Mouse (Mus musculus): ENCODE measurements around the gene F8.

DNA sequence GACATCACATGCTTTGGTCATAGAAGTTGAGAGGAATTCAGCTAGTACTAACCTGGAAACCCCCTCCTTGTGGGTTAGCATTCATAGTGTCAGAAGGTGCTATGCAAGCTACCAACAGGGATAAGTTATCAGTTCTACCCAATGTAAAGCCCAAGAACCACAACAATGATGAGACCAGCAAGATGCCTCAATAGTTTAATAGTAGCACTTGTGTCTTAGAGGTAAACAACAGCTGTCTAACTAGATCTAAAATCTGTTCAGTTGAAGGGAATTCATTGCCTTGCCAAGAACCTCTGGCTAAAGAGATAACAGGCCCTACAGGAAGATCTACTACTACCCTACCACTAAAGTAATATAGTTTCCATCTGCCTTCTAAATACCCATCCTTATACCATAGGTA, 5.6 kb downstream of the F8 start:
- no peak for TF ChIP-seq POLR2A (IDR thresholded peaks at IDR 0.05; ENCODE audit: low read depth, low read length)
- TF ChIP-seq CTCF (IDR thresholded peaks at IDR 0.05; ENCODE audit: extremely low read depth, insufficient read length, insufficient replicate concordance, low read depth, low read length) = no peak
